Mouse (Mus musculus) retina, postnatal 7 days (tissue): ENCODE results near the gene Fam184a.

Experiments
- DNase-seq: peaks from one replicate; pipeline ENCODE4 v3.0.0-alpha.2; 2012; ENCODE audit warnings: low read depth, low spot score

The Fam184a gene

DNA sequence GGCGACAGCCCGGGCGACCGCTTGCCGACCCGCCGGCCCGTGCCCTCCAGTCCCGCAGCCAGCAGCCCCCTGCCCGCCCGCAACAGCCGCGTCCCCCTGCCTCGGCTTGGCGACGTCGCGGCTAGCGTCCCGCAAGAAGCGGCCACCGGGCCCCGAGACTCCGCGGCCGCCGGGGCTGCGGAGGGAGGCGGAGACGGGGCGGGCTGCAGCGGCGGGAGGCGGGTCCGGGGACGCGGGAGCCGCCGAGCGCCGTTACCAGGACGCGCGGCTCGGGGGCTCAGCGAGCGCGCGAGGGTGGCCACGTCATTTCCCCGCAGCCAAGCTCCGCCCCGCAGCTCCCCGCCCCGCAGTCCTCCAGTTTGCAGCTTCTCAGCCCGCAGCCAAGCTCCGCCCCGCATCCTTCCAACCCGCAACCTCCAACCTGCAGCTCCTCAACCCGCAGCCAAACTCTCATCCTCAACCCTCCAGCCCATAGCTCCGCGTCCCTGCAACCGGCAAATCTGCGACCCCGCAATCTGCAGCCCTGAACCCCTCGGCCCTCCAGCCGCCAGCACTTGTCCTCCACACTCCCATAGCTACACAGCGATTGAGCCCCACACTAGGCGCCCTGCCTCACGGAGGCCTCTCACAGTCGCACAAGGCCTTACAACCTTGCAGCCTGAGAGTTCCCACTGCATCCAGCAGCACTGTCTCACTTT lies at the start of gene Fam184a:
TSS of gene Fam184a (minus strand) at position 169 of the 698 bp plus-strand sequence.
- DNase-seq, result peak; percentile 59

DNA sequence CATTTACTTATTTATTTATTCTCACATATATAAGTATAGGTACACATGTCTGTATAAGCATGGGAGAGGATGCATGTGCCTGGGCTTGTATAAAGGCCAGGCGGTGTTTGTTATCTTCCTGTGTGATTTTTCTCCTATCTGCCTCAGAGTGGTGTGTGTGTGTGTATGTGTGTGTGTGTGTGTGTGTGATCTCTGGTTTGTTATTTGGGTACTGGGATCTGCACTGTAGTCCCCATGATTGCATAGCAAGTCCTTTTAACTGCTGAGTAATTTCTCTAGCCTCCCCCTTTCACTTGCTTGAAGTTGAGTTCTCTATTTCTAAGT lies 45.3 kb upstream of the Fam184a start:
- DNase-seq, result no peak

DNA sequence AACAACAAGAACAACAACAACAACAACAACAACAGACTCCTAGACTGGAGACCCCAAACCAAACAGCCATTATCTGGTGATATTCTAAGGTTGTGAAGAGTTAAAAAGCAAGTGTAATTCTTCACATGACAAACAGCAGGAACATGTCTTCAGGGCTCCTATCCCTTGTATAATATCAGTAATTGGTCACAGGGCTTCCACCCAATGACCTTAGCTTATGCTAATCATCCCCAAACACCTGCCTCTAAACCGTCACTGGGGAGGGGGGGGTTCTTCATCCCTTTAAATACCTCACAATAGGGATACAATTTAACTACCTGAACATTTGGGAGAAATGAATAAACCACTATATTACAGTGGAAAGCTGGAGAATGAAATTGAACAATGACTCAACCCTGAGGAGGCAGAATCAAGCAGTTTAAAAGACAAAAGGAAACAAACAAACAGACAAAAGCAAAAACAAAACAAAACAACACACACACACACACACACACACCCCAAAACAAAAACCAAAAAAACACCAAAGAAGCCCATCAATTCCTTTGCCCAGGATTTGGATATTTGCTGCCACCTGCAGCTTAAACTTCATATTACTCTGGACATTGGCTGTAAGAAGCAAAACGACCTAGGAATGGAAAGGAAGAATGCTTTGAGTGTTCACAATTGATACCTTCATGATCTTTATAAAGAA lies 44.8 kb upstream of the Fam184a start:
- peak; percentile 30 for DNase-seq

DNA sequence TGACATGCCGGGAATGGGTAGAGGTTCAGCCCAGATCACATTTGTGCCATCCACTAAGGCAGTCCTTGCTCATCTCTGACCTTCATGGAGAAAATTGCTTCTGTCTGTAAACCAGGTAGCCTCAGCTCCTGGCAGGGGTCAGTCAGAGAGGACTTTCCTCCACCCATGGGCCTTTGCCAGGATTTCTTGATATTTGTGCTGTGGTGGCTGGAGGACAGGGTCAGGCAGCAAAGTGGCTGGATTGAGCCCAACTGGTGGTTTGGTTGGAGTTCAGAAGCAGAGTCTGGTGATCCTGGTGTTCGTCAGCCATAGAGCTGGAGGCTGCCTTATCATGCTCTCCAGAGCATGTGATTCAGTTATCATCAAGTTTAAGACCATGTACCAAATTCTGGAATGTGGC lies 40.4 kb upstream of the Fam184a start:
- no peak for DNase-seq

DNA sequence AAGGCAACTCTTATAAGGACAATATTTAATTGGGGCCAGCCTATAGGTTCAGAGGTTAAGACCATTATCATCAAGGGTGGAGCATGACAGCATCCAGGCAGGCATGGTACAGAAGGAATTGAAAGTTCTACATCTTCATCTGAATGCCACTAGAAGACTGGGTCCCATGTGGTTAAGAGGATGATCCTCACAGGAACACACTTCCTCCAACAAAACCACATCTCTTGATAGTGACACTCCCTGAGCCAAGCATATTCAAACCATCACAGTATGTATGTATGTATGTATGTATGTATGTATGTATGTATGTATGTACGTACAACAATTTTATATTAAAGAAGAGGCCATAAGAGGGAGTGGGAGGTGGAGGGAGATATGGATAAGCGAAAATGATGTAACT lies 25.7 kb upstream of the Fam184a start:
- DNase-seq, result no peak

GRCm38 (mm10) chr10:53772708-53773107 lies 21.8 kb upstream of the Fam184a start:
- DNase-seq, result no peak

- DNase-seq, result no peak
Measured at GRCm38 (mm10) chr10:53771480-53771879, 20.6 kb upstream of the Fam184a start.

DNA sequence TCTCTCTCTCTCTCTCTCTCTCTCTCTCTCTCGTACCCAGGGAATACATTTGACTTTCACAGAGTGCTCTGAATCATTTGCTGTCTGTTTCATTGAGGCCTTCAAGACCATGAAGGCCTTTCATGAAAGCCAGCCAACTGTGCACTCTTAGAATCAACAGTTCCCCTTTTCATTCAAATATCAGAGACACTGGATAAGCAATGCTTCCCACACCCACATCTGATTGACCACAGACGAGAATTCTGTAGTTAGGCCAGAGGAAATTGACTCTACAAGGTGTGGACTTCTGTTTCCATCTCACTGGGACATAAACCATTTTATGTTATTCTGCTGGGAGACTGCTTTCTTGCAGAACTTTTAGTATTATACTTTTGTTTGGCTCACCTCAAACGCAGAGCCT lies 17.8 kb upstream of the Fam184a start:
- DNase-seq, result no peak

GRCm38 (mm10) chr10:53765471-53765870 lies 14.5 kb upstream of the Fam184a start:
- DNase-seq, result no peak

- DNase-seq, result no peak
Measured at GRCm38 (mm10) chr10:53752723-53753122, 1.8 kb upstream of the Fam184a start.

- no peak for DNase-seq
Measured at GRCm38 (mm10) chr10:53750275-53750954, 508 bp downstream of the Fam184a start.

DNA sequence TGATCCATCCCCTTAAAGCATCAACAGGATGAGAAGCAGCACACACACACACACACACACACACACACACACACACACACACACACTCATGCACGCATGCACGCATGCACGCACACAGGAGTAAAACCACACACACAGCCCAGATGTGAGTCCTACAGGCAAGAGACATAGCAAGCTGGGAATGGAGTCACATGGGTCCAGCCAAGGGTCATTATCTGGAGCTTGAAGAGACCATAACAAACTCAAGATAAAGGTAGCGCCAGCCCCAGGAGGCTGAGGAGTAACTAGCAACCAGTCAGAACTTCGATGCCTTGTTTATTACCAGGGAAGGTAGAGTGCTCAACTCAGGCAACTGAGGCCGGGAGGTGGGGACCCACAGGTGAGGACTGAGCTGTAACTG lies 4.9 kb downstream of the Fam184a start:
- no peak for DNase-seq

DNA sequence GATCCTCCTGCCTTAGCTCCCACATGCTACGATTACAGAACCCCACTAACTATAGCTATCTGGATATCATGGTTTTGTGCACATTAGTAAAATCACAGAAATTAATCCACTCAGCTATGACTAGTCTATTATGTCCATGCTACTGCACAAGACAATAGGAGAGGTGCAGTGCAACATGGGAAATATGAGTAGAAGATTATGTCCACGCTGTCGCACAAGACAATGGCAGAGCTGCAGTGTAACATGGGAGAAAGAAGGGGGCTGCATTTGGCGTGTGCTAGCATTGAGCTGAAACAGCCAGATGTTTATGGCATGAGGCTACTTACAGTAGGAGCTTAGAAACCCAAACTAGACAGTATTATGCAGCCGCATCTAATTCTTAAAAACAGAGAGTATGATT lies 8.0 kb downstream of the Fam184a start:
- no peak for DNase-seq

- DNase-seq, result no peak
Measured at GRCm38 (mm10) chr10:53740014-53740413, 10.9 kb downstream of the Fam184a start.

GRCm38 (mm10) chr10:53738842-53739241 lies 12.1 kb downstream of the Fam184a start:
- no peak for DNase-seq

DNA sequence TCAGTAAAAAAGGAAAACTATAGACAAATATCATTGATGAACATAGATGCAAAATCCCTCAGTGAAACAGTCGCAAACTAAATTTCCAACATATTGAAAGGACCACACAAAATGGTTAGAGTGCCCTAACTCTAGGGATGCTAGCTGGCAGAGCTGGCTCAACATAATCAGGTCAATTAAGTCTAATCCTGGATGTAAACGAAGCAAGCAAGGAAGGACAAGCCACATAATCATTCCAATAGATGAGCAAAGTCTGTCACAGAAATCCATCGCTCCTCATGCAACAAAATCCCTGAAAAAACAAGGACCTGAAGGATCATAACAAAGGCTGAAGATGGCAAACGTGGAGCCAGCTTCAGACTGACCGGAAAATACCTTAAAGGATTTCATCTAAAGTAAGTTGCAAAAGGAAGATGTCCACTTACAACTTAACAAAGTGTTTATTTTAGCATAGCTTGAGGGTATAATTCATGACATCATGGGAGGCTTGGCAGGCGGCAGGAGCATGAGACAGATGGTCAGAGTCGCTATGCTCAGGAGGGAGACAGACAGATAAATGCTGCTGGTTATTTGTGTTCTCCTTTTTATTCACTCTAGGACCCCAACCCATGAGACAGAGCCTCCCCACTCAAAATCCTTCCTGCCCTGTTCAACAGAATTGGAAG lies 15.6 kb downstream of the Fam184a start:
- DNase-seq, result no peak

- DNase-seq, result no peak
Measured at GRCm38 (mm10) chr10:53732324-53732723, 18.6 kb downstream of the Fam184a start.

GRCm38 (mm10) chr10:53728883-53729282 lies 22.0 kb downstream of the Fam184a start:
- no peak for DNase-seq

GRCm38 (mm10) chr10:53725301-53725700 lies 25.6 kb downstream of the Fam184a start:
- no peak for DNase-seq

- no peak for DNase-seq
Measured at GRCm38 (mm10) chr10:53704516-53704915, 46.4 kb downstream of the Fam184a start.

DNA sequence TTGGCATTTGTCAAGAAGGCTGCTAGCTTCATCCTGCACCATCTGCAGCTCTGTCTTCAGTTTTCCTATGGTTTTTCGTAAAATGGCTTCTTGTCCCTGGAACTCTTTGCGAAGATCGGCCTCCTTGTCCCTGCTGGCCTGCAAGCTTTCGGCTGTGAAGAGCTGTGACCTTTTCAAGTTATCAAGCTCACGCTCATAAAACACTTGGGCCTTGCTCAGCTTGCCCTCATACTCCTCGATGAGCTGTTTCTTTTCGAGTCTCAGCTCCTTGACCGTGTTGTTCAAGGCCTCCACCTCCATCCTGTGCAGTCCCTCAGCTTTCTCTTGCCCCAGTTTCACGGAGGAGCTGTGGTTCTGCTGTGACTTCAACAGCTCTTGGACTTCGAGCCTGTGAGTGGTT lies 52.4 kb downstream of the Fam184a start:
- DNase-seq, result no peak

- no peak for DNase-seq
Measured at GRCm38 (mm10) chr10:53694757-53695156, 56.2 kb downstream of the Fam184a start.
